Mouse (Mus musculus) lung, adult 2 months (tissue): ENCODE results near the gene Tenm4. TPM values are rescaled to one million over a fixed set of nuclear protein-coding genes. Genes with fewer than 3 reads are reported as not detected.

Experiments used
- DNase-seq: peaks from one replicate; pipeline ENCODE4 v3.0.0; 2022
- H3K4me1 ChIP-seq: fragments of 200-500 bp; 2 replicates; pipeline ENCODE4 v1.6.1; 2011; ENCODE audit warnings: low read length; ENCODE audit not compliant: control insufficient read depth, insufficient read depth
- H3K4me3 ChIP-seq: fragments of 200-500 bp; replicated peaks from 2 replicates; pipeline ENCODE3; 2011; ENCODE audit warnings: low read depth, mild to moderate bottlenecking, control low read depth, low read length; ENCODE audit errors: extremely low read depth
- CTCF ChIP-seq: fragments of 200-500 bp; IDR thresholded peaks from 2 replicates; pipeline ENCODE4 v1.5.1; 2011; ENCODE audit warnings: mild to moderate bottlenecking, low read length, control low read depth; ENCODE audit not compliant: insufficient read depth
- POLR2A ChIP-seq: fragments of 200-500 bp; IDR thresholded peaks from 2 replicates; pipeline ENCODE4 v1.6.1; 2011; ENCODE audit warnings: low read depth, mild to moderate bottlenecking, control low read depth, low read length, borderline replicate concordance; ENCODE audit errors: extremely low read depth
- WGBS: fragments of 180-500 bp; shearing (Covaris S2); methylation state at CpG from one replicate; pipeline ENCODE4 v1.1.7; 2018; 5-methylcytosine and 5-hydroxymethylcytosine counted together
- polyA plus RNA-seq: library from polyadenylated mRNA; depleted of rRNA; stranded (reverse); fragments of >200 nt; gene quantifications from 2 replicates; pipeline ENCODE4 v1.2.3, GENCODE M21; 2012

Gene Tenm4
- polyA plus RNA-seq, 1 experiment: 0.98 TPM

DNA sequence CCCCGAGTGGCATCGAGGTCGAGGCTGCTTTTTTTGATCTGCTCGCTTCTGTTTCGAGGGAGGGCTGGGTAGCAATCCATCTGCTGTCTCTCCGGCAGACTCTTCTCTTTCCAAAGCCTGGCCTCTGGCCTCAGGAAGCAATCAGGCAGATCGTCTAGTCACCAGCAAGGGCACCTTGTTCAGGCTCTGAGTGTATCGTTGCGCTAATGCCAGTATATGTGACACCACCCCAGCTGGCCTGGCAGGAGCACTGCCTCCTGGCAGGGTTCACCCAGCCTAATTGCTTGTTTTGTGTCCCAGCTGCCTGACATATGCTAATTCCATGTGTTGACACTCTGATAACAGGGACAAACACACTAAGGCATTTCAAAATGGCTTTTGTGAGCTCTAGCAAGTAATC, 661.5 kb downstream of the Tenm4 start:
- no peak for DNase-seq
- 41% methylated on average over 9 of the region's 9 CpGs for WGBS
- TF ChIP-seq POLR2A: no peak
- TF ChIP-seq CTCF: no peak
- Histone ChIP-seq H3K4me3 (no peak overlapping the region), H3K4me1 (no peaks in the 10 kb centered on the region)

DNA sequence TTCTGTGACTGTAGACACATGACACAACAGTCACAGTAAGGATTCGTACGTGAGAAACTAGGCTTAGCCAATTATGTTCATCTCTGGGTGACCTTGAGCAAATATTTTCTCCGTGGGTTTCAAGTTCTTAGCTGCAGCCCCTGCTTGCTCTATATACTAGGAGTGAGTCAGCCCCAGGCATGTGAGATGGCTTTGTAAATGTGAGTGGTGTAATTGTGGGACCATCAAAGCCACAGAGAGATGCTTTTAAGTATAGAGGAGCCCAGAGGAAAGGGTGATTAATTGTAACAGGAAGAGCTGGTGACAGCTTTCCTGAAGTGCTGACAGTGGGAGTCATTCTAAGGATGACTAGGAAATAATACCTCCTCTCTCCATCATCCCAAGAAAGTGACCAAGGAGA, 662.0 kb downstream of the Tenm4 start:
- WGBS: 57% methylated on average over 3 of the region's 3 CpGs
- no peak overlapping the region for H3K4me3 ChIP-seq
- TF ChIP-seq CTCF: no peak
- TF ChIP-seq POLR2A: no peak

DNA sequence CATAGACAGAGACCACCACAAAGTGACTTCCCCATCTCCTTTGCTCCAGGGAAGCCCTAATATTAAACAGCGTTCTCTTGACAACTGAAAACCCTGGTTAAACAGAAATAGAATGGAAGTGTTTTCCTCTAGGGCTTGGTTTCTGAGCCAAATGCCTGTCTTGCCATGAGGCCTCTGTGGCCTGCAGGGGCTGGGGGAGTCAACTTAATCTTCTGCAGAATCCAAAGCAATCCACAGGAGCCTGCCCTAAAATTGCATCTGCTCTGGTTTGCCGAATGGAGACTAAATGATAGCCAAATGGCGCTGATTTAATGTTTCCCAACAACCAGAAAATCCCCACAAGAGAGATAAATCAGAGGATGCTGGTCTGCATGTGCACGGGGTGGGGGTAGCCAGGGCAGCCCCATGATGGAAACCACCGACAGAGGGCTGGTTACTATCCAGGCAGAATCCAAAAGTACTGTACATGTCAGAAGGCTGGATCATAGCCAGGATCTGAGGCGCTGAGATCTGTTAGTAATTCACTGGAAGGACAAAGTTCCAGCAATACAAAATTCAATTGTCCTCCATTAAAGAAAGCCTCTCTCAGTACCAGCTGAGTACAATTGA, 663.7 kb downstream of the Tenm4 start:
- WGBS: 63% methylated on average over 6 of the region's 6 CpGs
- TF ChIP-seq CTCF (no peak), POLR2A (no peak)
- H3K4me3 ChIP-seq: no peak overlapping the region
- no peak for DNase-seq
- H3K4me1 ChIP-seq: no peaks in the 10 kb centered on the region

More for the DNA sequence above, 662.0 kb downstream of the Tenm4 start:
- no peak for DNase-seq
- no peaks in the 10 kb centered on the region for H3K4me1 ChIP-seq

DNA sequence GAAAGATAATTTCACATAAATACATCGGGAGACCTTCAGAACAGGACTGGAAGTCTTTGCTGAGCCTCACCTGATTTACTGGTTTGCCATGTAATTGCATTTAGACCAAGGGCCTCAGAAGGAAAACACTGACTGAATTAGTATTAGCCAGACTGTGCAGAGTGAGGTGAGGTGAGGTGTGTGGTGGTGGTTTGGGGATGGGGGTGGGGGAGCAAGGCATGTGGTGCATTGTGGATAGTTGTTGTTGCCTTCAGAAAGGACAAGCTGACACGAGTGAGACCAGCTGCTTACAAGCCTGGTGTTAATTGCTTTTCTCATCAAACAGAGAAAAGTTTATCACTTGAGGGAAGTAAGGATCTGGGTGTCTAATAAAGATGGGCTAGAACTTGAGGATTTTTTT, 664.3 kb downstream of the Tenm4 start:
- Histone ChIP-seq H3K4me3 (no peak overlapping the region), H3K4me1 (no peaks in the 10 kb centered on the region)
- 79% methylated on average over 2 of the region's 2 CpGs for WGBS
- DNase-seq: no peak
- TF ChIP-seq CTCF: no peak
- no peak for TF ChIP-seq POLR2A

DNA sequence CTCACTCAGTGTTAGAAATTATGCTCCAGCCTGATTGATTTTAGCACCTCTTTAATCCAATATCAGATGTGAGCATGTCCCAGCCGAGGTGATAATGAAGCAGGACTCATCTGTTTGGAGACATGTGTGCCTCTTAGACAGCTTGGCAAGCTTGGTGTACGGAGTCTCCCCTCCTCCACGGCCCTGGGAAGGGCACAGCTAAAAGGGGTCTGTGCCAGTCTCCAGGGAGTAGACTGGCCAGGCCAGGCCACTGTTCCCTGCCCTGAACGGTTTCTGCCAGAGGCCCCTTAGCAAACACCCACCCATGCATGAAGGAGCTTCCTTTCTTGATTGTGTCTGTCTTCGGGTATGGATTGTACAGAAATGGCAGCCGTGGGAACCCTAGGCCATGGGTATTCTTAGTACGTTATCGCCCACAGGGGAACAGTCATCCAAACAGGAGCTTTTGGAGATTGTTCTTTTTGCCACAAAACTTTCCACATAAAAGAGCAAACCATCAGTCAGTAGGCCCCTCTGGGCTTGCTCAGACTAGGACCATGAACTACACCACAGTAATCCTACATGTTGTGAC, 667.3 kb downstream of the Tenm4 start:
- no peak for DNase-seq
- TF ChIP-seq CTCF: no peak
- no peak for TF ChIP-seq POLR2A
- Histone ChIP-seq H3K4me1 (no peaks in the 10 kb centered on the region), H3K4me3 (no peak overlapping the region)
- WGBS: 88% methylated on average over 8 of the region's 8 CpGs

DNA sequence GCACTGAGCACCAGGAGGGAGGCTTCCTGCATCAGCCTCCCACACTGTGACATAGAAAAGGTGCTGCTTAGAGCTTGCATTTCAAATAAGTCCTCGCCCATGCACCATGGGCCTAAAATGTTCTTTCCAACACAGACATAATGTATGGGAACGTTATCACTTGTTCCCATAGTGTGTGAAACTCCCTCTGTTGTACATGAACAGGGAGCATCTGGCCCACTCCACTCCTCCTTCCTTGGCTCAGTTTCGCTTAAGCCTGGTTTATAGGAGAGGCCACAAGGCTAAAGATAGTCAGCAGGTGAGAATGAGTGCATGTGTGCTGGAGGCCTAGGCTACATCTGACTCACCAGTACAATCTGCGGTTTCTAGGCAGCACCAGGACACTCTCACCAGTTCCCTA, 667.9 kb downstream of the Tenm4 start:
- Histone ChIP-seq H3K4me1 (no peaks in the 10 kb centered on the region), H3K4me3 (no peak overlapping the region)
- TF ChIP-seq CTCF: no peak
- no peak for TF ChIP-seq POLR2A
- no peak for DNase-seq
- 95% methylated on average over 4 of the region's 4 CpGs for WGBS

DNA sequence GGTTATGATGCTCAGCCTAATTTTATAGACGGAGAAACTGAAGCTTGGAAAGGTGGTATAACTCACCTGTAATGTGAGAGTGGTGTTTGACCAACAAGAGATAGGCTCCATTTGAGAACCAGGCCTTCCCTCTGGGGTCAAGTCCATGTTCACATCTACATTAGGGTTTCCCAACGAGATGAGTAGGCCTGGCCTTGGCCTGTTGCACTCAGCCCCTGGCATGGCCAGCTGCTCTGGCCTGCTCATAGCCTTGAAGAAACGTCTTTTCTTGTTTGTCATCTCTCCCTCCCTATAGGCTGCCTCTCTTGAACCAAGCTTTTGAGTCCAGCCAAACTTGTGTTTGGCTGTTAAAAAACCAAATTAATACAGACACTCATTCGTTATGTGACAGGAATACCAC, 668.5 kb downstream of the Tenm4 start:
- Histone ChIP-seq H3K4me1 (no peaks in the 10 kb centered on the region), H3K4me3 (no peak overlapping the region)
- no peak for TF ChIP-seq POLR2A
- no peak for DNase-seq
- WGBS: 85% methylated on average over 4 of the region's 4 CpGs

DNA sequence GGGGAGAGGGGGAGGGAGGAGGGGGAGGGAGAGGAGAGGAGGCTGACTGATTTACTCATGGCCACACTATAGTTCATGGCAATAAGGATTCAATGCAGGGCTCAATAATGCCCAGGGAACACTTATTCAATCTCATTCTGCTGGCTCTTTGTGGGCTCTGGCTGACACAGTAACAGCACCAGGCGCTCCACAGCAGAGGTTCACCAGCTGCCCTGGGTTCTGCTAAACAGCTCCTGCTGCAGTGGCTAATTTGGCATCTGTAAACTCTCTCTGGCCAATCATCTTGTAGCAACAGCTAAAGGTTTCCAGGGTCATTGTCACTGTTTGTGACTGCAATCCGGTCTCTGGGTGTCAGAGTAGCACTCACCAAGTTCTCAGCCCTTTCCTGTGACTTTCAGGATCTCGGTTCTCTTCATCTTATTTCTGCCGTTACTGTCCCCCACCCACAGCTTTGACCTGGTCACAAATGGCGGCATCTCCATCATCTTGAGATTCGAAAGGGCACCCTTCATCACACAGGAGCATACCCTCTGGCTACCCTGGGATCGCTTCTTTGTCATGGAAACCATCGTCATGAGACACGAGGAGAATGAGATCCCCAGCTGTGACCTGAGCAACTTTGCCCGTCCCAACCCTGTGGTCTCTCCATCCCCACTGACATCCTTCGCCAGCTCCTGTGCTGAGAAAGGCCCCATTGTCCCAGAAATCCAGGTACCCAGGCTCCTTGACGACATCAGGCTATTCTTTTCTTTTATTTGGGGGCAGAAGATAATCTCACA, 671.6 kb downstream of the Tenm4 start:
- Histone ChIP-seq H3K4me1 (no peaks in the 10 kb centered on the region), H3K4me3 (no peak overlapping the region)
- TF ChIP-seq CTCF: no peak
- no peak for TF ChIP-seq POLR2A
- 78% methylated on average over 12 of the region's 12 CpGs for WGBS
- no peak for DNase-seq

DNA sequence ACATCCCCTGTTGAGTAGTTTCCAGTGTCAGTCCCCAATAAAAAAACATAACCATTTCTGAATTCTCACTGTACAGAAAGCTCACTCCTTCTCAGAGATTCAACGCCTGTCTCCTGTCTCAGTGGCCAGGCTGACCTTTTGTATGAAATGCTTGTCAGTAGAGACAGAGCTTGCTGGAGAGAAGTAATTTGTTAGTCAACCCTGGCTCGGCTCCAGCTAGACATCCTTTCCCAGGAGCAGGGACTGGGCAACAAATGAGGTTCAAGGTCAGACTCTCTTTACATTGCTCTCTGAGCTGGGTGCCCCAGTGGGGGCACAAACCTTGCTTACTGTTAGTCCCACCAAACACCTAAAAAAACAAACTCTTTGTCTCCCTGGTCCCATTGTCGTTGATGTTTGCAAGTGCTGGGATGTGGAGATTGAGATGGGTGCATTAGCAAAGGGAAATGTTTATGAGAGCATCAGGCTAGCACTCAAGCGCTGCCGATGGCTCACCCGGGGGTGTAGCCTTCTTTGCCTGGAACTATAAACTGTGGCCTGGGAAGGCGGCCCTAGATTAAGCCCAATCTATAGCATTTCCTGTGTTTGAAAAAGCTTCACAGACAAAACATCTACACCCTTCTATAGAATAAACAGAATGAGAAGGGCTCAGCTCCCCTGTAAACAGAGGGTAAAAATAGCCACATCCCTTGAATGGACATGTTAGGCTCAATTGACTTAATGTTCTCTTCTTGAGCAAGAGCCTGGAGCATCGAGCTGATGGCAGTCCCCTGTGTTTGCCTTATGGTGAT, 673.3 kb downstream of the Tenm4 start:
- Histone ChIP-seq H3K4me3 (no peak overlapping the region), H3K4me1 (no peaks in the 10 kb centered on the region)
- WGBS: 47% methylated on average over 8 of the region's 8 CpGs
- TF ChIP-seq CTCF: no peak
- DNase-seq: no peak

DNA sequence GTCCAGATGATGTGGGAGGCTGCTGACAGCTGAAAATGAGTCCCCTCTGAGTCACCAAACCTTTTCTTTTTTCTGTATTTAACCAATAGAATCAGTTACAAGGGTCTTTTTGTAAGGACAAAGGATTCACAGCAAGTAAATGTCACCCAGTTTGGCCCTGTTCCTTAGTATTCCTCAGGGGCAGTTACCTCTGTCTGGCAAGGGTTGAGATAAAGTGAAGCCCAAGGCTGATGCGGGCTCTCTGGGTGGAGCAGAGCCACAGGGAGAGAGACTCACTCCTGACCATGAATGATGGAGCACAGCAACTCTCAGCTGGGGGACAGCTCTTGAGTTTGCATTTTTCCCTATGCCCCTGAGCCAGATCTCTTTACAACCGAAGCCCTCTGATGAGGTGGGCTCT, 681.7 kb downstream of the Tenm4 start:
- DNase-seq: no peak
- no peak for TF ChIP-seq CTCF
- no peak for TF ChIP-seq POLR2A
- Histone ChIP-seq H3K4me3 (no peak overlapping the region), H3K4me1 (no peaks in the 10 kb centered on the region)
- WGBS: 82% methylated on average over 2 of the region's 2 CpGs
